Mouse (Mus musculus) bone marrow, adult 2 months (tissue): ENCODE data around the gene Slc36a2.

ENCODE experiments used
- CTCF ChIP-seq: fragments of 200-500 bp; IDR thresholded peaks from 2 replicates; pipeline ENCODE4 v1.5.1; 2011; ENCODE audit warnings: low read length, control low read depth; ENCODE audit not compliant: control insufficient read depth, insufficient read depth
- POLR2A ChIP-seq: fragments of 200-500 bp; IDR thresholded peaks from 2 replicates; pipeline ENCODE4 v1.6.1; 2011; ENCODE audit warnings: low read depth, mild to moderate bottlenecking, control low read depth, low read length, borderline replicate concordance; ENCODE audit not compliant: control insufficient read depth

DNA sequence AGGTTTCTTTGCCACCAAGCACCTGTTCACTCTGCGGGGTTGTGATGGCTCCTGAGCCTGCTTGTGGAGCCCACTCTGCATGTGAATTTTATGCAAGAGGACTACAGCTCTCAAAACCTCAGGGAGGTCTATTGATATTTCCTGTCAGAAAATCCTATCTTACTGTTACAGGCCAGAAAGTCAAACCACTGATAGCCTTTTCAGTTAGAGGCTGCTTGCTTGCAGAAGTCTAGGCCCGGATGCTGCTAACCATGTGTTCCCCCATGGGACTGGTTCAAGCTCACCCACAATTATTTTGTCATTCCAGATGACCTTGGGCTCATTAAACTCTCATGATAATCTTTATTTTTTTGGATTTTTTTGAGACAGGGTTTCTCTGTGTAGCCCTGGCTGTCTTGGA, 67.8 kb downstream of the Slc36a2 start:
- TF ChIP-seq POLR2A (no peak), CTCF (no peak)
